Mouse (Mus musculus) stomach, postnatal 0 days (tissue): Measurements from ENCODE around the gene Plpp4. TPM values are rescaled to one million over a fixed set of nuclear protein-coding genes. Genes with fewer than 3 reads are reported as not detected.

ENCODE experiments used
- ATAC-seq: fragments of 200-750 bp; cut with Nextera tagmentation; 2 replicates; pipeline ENCODE4 v1.8.0; 2017; ENCODE audit not compliant: low FRiP score, low TSS enrichment
- DNase-seq: peaks from one replicate; pipeline ENCODE4 v3.0.0-alpha.2; 2016; ENCODE audit warnings: low spot score
- H3K27ac ChIP-seq: fragments of 300-500 bp; sonication (generic); replicated peaks from 2 replicates; pipeline ENCODE4 v1.5.1; 2014; ENCODE audit warnings: mild to moderate bottlenecking, control low read depth
- H3K27me3 ChIP-seq: fragments of 300-500 bp; sonication (generic); 2 replicates; pipeline ENCODE4 v1.6.1; 2014; ENCODE audit warnings: low read length; ENCODE audit not compliant: control insufficient read depth, insufficient read depth
- H3K36me3 ChIP-seq: fragments of 300-500 bp; sonication (generic); 2 replicates; pipeline ENCODE4 v1.6.1; 2014; ENCODE audit warnings: low read length, mixed read lengths; ENCODE audit not compliant: control insufficient read depth, insufficient read depth
- H3K4me1 ChIP-seq: fragments of 300-500 bp; sonication (generic); replicated peaks from 2 replicates; pipeline ENCODE4 v1.6.1; 2014; ENCODE audit warnings: antibody characterized with exemption; ENCODE audit not compliant: control insufficient read depth, insufficient read depth
- H3K4me2 ChIP-seq: fragments of 300-500 bp; sonication (generic); replicated peaks from 2 replicates; pipeline ENCODE4 v1.6.1; 2014; ENCODE audit warnings: low read depth, mild to moderate bottlenecking, control low read depth, moderate library complexity
- H3K4me3 ChIP-seq: fragments of 300-500 bp; sonication (generic); 2 replicates; pipeline ENCODE4 v1.5.1; 2014; ENCODE audit warnings: low read depth, low read length, control low read depth
- H3K9ac ChIP-seq: fragments of 300-500 bp; sonication (generic); 2 replicates; pipeline ENCODE4 v1.6.1; 2014; ENCODE audit warnings: mild to moderate bottlenecking, low read length, control low read depth, mixed read lengths
- H3K9me3 ChIP-seq: fragments of 300-500 bp; sonication (generic); 2 replicates; pipeline ENCODE4 v1.6.1; 2016; ENCODE audit warnings: low read length; ENCODE audit not compliant: control insufficient read depth
- CTCF ChIP-seq: IDR thresholded peaks from 2 replicates; pipeline ENCODE4 v1.5.1; 2016; ENCODE audit warnings: antibody characterized with exemption, low read depth, mild to moderate bottlenecking, moderate library complexity
- EP300 ChIP-seq: optimal IDR thresholded peaks from 2 replicates; pipeline ENCODE3; 2016; ENCODE audit warnings: antibody characterized with exemption
- WGBS: fragments of 180-500 bp; shearing (Covaris S2); extraction: QIAGEN DNeasy Blood & Tissue Kit; methylation state at CpG from one replicate; pipeline ENCODE4 v1.1.7; 2014; 5-methylcytosine and 5-hydroxymethylcytosine counted together
- polyA plus RNA-seq: library from polyadenylated mRNA; unstranded; fragments of >200 nt; fragmentation: Nextera tagmentation; extraction: Ambion mirVana; gene quantifications from 2 replicates; pipeline ENCODE4 v1.2.1, GENCODE M21; 2015

Plpp4 gene
- polyA plus RNA-seq = 0.76 and 0.99 TPM in 2 replicates

GRCm38 (mm10) chr7:129256621-129257373 is at the start of gene Plpp4:
TSS of gene Plpp4 (plus strand) at chr7:129257031.
- peaks cover 7% of the 10 kb centered on the region; the same call in 1 of the 2 replicates for H3K27me3 ChIP-seq
- peak; percentile 41 for DNase-seq
- no peaks in the 10 kb centered on the region for H3K36me3 ChIP-seq
- H3K4me3 ChIP-seq = peak within 1 kb of the TSS; percentile 41
- no peak within 1 kb of the TSS for H3K27ac ChIP-seq
- H3K4me2 ChIP-seq = peak within 1 kb of the TSS; percentile 75
- no peaks in the 10 kb centered on the region; the same call in 1 of the 2 replicates for H3K4me1 ChIP-seq
- no peaks in the 10 kb centered on the region for H3K9me3 ChIP-seq
- WGBS = under 1% methylated on average over 64 of the region's 66 CpGs
- no peak within 1 kb of the TSS for H3K9ac ChIP-seq
- ATAC-seq = peak; percentile 75
- TF ChIP-seq CTCF (no peak), EP300 (no peak)

GRCm38 (mm10) chr7:129215926-129216543 is 40.8 kb upstream of the Plpp4 start:
- no peak overlapping the region for H3K4me2 ChIP-seq
- H3K4me1 ChIP-seq = no peaks in the 10 kb centered on the region
- no peak for TF ChIP-seq EP300
- no peak for TF ChIP-seq CTCF
- no peak for DNase-seq
- H3K4me3 ChIP-seq = no peak overlapping the region
- no peak overlapping the region for H3K9ac ChIP-seq
- WGBS = 71% methylated on average over 10 of the region's 10 CpGs
- no peaks in the 10 kb centered on the region for H3K27me3 ChIP-seq
- peak; percentile 38; the same call in 1 of the 2 replicates for ATAC-seq
- H3K36me3 ChIP-seq = no peaks in the 10 kb centered on the region
- H3K9me3 ChIP-seq = no peaks in the 10 kb centered on the region
- no peak overlapping the region for H3K27ac ChIP-seq

GRCm38 (mm10) chr7:129216547-129217195 is 40.2 kb upstream of the Plpp4 start:
- WGBS = 60% methylated on average over 10 of the region's 10 CpGs
- no peak for ATAC-seq

GRCm38 (mm10) chr7:129220948-129221347 is 35.9 kb upstream of the Plpp4 start:
- H3K27me3 ChIP-seq = no peaks in the 10 kb centered on the region
- H3K4me2 ChIP-seq = no peak overlapping the region
- no peak overlapping the region for H3K27ac ChIP-seq
- TF ChIP-seq EP300 = no peak
- no peak for TF ChIP-seq CTCF
- H3K4me3 ChIP-seq = no peak overlapping the region
- ATAC-seq = no peak
- no peaks in the 10 kb centered on the region for H3K4me1 ChIP-seq
- no peak for DNase-seq
- 63% methylated on average over 9 of the region's 9 CpGs for WGBS
- H3K9me3 ChIP-seq = no peaks in the 10 kb centered on the region
- H3K36me3 ChIP-seq = no peaks in the 10 kb centered on the region
- H3K9ac ChIP-seq = no peak overlapping the region

More at GRCm38 (mm10) chr7:129216547-129217195, 40.2 kb upstream of the Plpp4 start:
- no peak for DNase-seq
- TF ChIP-seq EP300 (no peak), CTCF (no peak)
- Histone ChIP-seq H3K27ac (no peak overlapping the region), H3K36me3 (no peaks in the 10 kb centered on the region), H3K4me1 (no peaks in the 10 kb centered on the region), H3K9ac (no peak overlapping the region), H3K4me3 (no peak overlapping the region), H3K9me3 (no peaks in the 10 kb centered on the region), H3K27me3 (no peaks in the 10 kb centered on the region), H3K4me2 (no peak overlapping the region)

GRCm38 (mm10) chr7:129221649-129222048 is 35.2 kb upstream of the Plpp4 start:
- Histone ChIP-seq H3K27me3 (no peaks in the 10 kb centered on the region), H3K4me2 (no peak overlapping the region), H3K36me3 (no peaks in the 10 kb centered on the region), H3K9me3 (no peaks in the 10 kb centered on the region), H3K4me3 (no peak overlapping the region), H3K9ac (no peak overlapping the region), H3K4me1 (no peaks in the 10 kb centered on the region), H3K27ac (no peak overlapping the region)
- ATAC-seq = no peak
- no peak for TF ChIP-seq CTCF
- TF ChIP-seq EP300 = no peak
- no peak for DNase-seq
- 81% methylated on average over 3 of the region's 3 CpGs for WGBS
